ENCODE assay signal across 18 mouse cellular contexts in genomic region chr8:124319316-124319652, GRCm38 (mm10).
DNase-seq lines count a peak whose midpoint lies in the region; ATAC-seq lines count a peak whose summit lies in the region.
"Had no signal": no experiment of that assay in that cellular context is flagged by ENCODE, and none has a peak within 500 bp of the region (broad histone marks: within the 10 kb centered on the region; RNA-seq: fewer than 3 reads in every experiment).

No protein-coding gene starts in this region.

- 0 out of 2 replicates have a peak overlapping the region, but pooled peaks have one; percentile 30 for H3K27ac ChIP-seq in lung, embryonic 16.5 days (ENCODE audit: low read length)
- peak overlapping the region; percentile 62; the same call in 1 of the 2 replicates for H3K27ac ChIP-seq in liver, embryonic 13.5 days
- H3K27ac ChIP-seq: embryonic facial prominence, embryonic 12.5 days; forebrain, embryonic 15.5 days; limb, embryonic 15.5 days; midbrain, embryonic 12.5 days had no signal

- H3K9ac ChIP-seq in lung, embryonic 16.5 days (ENCODE audit: low read length), result no peak overlapping the region
- H3K9ac ChIP-seq in liver, embryonic 13.5 days, result no peak overlapping the region
- H3K9ac ChIP-seq: embryonic facial prominence, embryonic 12.5 days; forebrain, embryonic 15.5 days; hindbrain, embryonic 12.5 days; limb, embryonic 15.5 days; midbrain, embryonic 12.5 days had no signal

- H3K4me3 ChIP-seq in lung, embryonic 16.5 days (ENCODE audit: low read length), result no peak overlapping the region
- H3K4me3 ChIP-seq in liver, embryonic 13.5 days (replicated peaks), result no peak overlapping the region
- H3K4me3 ChIP-seq: embryonic facial prominence, embryonic 12.5 days; forebrain, embryonic 15.5 days; hindbrain, embryonic 12.5 days; limb, embryonic 15.5 days; midbrain, embryonic 12.5 days; myocyte had no signal

- peaks cover 12% of the 10 kb centered on the region; the same call in 1 of the 2 replicates for H3K4me1 ChIP-seq in lung, embryonic 16.5 days (replicated peaks; ENCODE audit: control insufficient read depth, insufficient read depth, low read length)
- peaks cover 72% of the 10 kb centered on the region for H3K4me1 ChIP-seq in liver, embryonic 13.5 days (replicated peaks)

- no peak overlapping the region for H3K4me2 ChIP-seq in lung, embryonic 16.5 days (ENCODE audit: low read depth, low read length)
- no peak overlapping the region for H3K4me2 ChIP-seq in liver, embryonic 13.5 days
- H3K4me2 ChIP-seq: embryonic facial prominence, embryonic 12.5 days; forebrain, embryonic 15.5 days; hindbrain, embryonic 12.5 days; limb, embryonic 15.5 days; midbrain, embryonic 12.5 days had no signal

- no peaks in the 10 kb centered on the region for H3K27me3 ChIP-seq in lung, embryonic 16.5 days (ENCODE audit: control insufficient read depth, insufficient read depth, low read depth, low read length)
- no peaks in the 10 kb centered on the region for H3K27me3 ChIP-seq in liver, embryonic 13.5 days
- H3K27me3 ChIP-seq: CH12.LX; embryonic facial prominence, embryonic 12.5 days; forebrain, embryonic 15.5 days; hindbrain, embryonic 12.5 days; limb, embryonic 15.5 days; midbrain, embryonic 12.5 days had no signal

- 0 out of 2 replicates have a peak, but pooled peaks cover 2% of the 10 kb centered on the region for H3K36me3 ChIP-seq in lung, embryonic 16.5 days (ENCODE audit: control insufficient read depth, insufficient read depth, low read length)
- H3K36me3 ChIP-seq in liver, embryonic 13.5 days, result peaks cover 15% of the 10 kb centered on the region

- no peak for DNase-seq in lung, adult 18-20 months
- DNase-seq in T-cell, adult 2 months (ENCODE audit: low spot score), result peak; percentile 52
- DNase-seq in liver, embryonic 13.5 days, result no peak
- DNase-seq in thymus, postnatal 10 days (ENCODE audit: low spot score in 2 of 2), result peak; percentile 29 to 37
- no peak for DNase-seq in frontal cortex, postnatal 36 days (ENCODE audit: low spot score in 2 of 2)
- no peak for DNase-seq in neural tube, embryonic 10.5 days (ENCODE audit: extremely low spot score, low spot score)
- DNase-seq: adrenal gland, postnatal 14 days; cerebellum, adult 8-10 months; right cerebral cortex, adult 18-20 months had no signal

- no peaks in the 10 kb centered on the region for H3K9me3 ChIP-seq in lung, embryonic 16.5 days (ENCODE audit: control insufficient read depth, low read length)
- no peaks in the 10 kb centered on the region for H3K9me3 ChIP-seq in liver, embryonic 13.5 days (replicated peaks)
- H3K9me3 ChIP-seq: embryonic facial prominence, embryonic 12.5 days; forebrain, embryonic 15.5 days; hindbrain, embryonic 12.5 days; limb, embryonic 15.5 days; midbrain, embryonic 12.5 days had no signal

- 86% methylated on average over 4 of the region's 4 CpGs for WGBS in lung, embryonic 16.5 days
- WGBS in liver, embryonic 13.5 days (ENCODE audit: insufficient replicate concordance), result 18% methylated on average over 4 of the region's 4 CpGs

- no peak for ATAC-seq in lung, embryonic 16.5 days (ENCODE audit: low read depth)
- peak; percentile 61 for ATAC-seq in liver, embryonic 13.5 days (ENCODE audit: low read depth)
- ATAC-seq: forebrain, embryonic 15.5 days; intestine, embryonic 16.5 days had no signal

Comparison
In these comparisons a context has a peak if more than half of its experiments do, and no peak if none do; other contexts are left out.
1. DNase-seq: peak in T-cell, adult 2 months (single experiment) and thymus, postnatal 10 days (2 of 2); none in lung, adult 18-20 months (0 of 2), liver, embryonic 13.5 days (single experiment), frontal cortex, postnatal 36 days (0 of 2) and neural tube, embryonic 10.5 days (single experiment).